Mouse (Mus musculus) cerebellum, adult 9-11 months (tissue): ENCODE measurements around the gene Spata18.

ENCODE experiments used
- DNase-seq: peaks from one replicate; pipeline ENCODE4 v3.0.0; 2022

Gene Spata18

DNA sequence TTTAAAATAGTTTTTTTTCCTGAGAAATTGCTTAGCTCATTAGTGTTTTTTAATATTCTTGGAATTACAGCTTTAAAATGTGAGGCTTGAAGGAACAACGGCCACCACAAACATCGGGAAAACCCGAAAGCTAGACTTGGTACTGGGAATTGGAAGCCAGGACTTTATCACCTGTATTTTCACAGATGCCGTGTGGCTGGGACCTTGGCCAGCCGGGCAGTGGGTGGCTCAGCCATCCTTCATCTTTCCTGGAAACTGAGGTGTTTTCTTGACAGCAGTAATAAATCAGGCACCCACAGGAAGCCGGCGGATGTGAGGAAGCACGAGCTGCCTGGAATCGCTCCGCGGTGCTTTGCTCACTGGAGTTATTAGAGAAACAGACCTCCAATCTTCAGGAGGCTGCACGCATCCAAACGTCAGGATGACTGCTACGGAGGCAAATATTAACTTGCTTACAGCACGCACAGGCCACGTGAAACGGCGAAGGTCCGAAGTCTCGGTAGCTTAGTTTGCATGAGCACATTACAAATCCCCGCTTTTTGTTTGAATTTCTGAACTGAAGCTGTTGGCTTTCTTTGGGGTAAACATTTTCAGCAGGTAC lies 70.6 kb downstream of the Spata18 start:
- no peak for DNase-seq

GRCm38 (mm10) chr5:73725981-73726380 lies 74.8 kb downstream of the Spata18 start:
- no peak for DNase-seq

GRCm38 (mm10) chr5:73728651-73729050 lies 77.5 kb downstream of the Spata18 start:
- DNase-seq: no peak
